Mouse (Mus musculus) megakaryocyte, embryonic 14.5 days (primary cell): ENCODE data around the gene Fam120c.

ENCODE experiments used
- FLI1 ChIP-seq: IDR thresholded peaks from 2 replicates; pipeline ENCODE4 v1.6.1; 2012; ENCODE audit warnings: low read length, inconsistent platforms, mixed read lengths
- GATA1 ChIP-seq: IDR thresholded peaks from 3 replicates; pipeline ENCODE4 v1.6.1; 2012; ENCODE audit warnings: mixed read lengths, low read length, inconsistent platforms, borderline replicate concordance

DNA sequence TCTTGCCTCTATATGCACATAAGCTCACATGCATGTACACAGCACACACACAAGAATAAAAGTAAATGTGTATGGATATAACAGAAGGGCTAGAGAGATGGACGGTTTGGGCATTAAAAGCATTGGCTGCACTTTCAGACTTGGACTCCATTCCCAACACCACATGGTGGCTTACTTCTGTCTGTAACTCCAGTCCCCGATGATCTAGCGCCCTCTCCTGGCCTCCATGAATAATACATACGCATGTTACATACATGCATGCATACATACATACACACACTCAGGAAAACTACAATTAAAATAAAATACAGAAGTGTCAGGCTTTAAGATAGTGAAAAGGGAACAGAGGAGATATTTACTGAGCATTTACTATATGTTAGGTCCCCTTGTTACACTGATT, 30.2 kb upstream of the Fam120c start:
- TF ChIP-seq GATA1 (no peak), FLI1 (no peak)
